Mouse (Mus musculus) ZHBTc4 (cell line): ENCODE data around the gene Prep.
A peak's percentile ranks its signal among the peaks of the same experiment; 100 is the strongest.

Experiments used
- DNase-seq: peaks from one replicate; pipeline ENCODE4 v3.0.0-alpha.2; 2011; ENCODE audit warnings: low read depth, low spot score

The Prep gene

DNA sequence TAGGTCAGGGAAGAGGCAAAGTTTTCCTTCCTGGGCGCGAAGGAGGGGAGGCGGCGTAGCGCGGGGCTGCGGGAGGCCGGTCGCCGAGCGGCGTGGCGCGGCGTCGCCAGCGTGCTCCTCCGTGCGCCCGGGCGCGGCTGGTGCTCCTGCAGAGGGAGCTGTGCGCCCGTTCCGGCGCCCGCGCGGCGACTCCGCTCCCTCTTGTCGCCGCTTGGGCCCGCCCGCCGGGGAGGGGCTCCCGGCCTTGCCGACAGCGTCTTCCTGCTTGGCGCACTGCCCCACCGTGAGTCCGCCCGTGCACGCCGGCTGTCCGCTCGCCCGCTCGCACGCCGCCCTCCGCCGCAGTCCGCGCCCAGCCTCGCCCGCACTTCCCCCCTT lies at the start of gene Prep:
Prep (plus strand) TSS at position 273 of the 378 bp plus-strand sequence.
- peak; percentile 94 for DNase-seq

DNA sequence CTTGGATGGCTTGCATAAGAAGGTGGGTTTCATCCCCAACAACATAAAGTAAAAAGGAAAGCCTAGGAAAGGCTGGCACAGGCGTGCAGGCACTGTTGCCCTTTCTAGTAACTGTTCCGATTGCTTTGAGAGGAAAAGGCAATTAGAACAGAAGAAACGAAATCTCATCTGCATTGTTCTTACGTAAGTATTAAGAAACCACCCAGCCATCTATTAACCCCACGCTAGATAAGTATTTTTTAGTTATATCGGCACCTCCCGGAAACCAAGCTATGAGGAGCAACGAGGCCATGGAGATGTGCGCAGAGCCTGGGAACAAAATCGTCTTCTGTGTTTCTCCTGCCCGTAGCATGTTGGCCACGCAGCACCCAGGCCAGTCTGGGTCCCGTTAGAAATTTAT lies 49.7 kb upstream of the Prep start:
- DNase-seq: no peak

DNA sequence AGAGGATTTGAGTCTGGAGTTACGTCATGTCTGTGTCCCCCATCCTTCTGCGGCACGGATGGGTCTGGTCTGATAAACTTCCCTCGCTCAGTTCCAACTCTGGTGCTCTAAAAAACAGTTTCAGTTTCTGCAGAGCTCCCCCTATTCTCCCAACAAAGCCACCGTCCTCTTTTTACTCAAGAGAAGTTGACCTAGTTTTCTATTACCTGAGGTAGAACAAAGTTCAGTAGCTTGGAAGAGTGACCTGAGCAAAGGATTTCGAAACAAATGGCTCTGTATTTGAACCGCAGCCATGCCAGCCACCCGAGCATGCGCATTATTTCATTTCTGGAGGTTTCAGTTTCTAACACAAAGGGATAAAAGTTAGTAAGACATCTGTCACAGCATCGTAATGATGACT lies 49.2 kb upstream of the Prep start:
- DNase-seq: no peak

DNA sequence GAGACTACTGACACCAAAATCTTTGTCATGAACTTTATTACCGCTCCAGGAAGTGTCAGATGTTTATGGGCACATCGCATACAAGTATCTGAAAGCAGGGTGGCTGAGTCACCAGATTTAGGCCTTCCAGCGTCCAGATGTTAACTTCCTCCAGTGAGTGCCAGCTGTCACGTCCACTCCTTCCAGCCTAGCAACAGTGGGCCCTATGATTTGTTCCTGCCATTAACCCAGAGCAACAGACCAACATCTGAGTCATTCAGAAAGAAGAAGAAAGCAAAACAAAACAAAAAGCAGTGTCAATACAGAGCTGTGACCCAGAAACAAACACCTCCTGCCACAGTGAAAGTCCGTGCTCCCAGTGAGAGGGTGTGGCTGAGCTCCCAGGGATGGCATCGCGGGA lies 47.6 kb upstream of the Prep start:
- peak; percentile 17 for DNase-seq

DNA sequence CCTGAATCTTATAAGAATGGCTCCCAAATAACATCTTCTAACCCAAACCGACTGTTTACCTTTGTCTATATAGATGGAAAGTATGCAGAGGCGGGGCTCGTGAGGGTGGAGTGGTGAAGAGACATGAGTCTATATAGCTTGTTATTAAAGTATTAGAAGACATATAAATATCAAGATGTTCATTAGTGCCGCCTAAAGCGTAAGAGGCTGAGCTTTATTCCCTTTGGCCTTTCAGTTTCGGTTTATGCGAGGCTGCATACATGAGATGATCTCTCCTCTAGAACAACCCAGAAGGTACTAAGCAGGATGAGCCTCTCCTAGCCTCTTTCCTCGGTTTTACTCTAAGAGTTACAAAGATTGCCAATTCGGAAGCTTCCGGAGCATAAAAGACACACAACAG lies 47.2 kb upstream of the Prep start:
- DNase-seq: no peak

DNA sequence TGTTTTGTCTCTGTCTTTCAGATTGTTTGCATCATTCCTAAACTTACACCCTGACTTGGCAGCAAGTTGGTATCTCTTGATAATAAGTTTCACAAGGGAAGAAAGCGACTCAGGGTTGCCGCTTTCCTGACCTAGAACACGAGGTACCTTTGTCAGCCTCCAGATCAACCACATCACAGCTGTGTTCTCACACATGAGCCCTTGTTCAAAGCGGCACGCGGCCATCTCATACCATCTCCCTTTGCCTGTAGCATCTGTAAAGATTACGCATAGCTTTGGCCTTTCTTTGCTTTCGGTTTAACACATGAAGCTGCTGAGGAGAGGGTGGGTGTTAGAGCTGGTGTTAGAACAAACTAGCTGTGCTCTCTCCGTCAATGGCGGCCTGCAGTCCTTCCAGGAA lies 46.7 kb upstream of the Prep start:
- DNase-seq: no peak

DNA sequence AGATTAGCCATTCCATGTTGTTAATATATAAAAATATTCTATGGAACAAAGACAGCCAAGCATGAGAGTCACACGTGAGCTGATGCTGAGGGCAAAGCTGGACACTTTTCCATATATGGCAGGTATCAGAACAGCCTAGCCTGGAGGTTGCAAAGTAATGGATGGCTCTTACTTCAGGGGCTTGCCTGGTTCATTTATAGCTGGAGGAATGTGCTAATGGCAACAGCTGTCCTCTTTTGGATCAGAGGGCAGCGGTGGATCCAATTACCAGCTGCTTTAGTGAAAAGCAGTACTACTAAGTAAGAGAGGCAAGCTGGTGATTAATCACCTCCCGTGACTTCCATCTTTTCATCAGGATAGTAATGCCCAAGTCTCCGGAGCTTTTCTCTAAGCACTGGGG lies 41.8 kb upstream of the Prep start:
- no peak for DNase-seq

DNA sequence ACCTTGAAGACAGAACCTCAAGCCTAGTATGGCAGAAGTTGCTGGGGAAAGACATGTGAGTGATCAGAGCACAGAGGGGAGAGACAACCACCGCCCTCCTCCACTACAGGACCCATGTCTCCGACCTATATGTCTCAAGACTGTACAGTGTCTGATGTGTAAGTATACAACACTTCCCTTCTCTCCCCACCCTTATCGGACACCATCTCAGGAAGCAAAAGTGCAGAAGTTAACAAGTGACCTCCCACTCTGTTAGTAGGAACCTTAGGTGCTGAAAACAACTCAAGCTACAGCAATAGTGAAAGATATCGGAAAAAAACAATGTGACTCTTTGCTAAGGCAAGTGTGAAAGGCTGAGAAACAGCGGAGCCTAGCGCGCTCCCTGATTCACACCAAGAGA lies 40.1 kb upstream of the Prep start:
- DNase-seq: no peak

DNA sequence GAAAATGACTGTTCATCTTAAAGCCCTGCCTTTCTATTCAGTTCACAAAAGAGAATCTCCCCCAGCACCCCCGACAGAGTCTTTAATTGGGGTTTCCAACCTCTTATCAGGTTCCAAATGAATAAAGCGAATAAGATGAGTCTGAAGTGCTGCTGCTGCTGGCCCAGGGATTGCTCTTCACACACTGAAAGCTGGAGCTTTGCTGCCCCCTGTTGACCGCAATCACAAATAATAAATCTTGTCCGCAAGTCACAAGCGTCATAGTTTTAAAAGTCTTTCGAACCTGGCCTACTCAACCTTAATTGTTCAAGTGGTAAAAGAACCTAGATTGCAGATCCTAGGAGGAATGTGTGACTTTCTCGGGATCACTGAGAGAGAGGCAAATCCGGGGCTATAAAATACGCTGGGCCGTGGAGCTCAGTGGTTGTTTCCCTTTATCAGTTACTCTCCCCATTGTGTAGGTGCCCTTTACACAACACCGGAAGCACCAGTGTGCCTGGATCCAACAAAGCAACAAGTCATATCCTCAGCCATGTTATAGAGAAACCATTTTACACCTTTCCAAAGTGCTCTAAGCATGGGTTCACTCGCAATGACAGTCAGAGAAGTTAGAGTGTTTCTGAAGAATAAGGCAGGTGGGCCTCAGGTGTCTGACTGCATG lies 21.6 kb upstream of the Prep start:
- DNase-seq: peak; percentile 76

DNA sequence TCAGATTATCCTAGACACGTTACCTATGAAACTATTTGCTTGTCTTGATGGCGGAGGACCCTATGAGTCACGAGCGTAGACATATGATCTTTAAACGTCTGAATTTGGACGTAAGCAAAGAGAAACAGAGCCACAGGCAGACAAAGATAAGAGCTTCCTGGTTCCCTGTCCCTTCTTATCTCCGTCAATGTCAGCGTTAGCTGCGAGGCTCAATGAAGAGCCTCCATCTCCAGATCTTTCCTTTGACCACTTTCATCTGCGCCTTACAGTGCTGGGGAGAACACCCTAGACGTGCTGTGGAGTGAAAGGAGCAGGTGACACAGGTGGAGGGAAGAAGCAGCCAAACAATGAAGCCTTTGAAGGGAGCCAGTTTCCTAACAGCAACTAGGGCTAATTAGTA lies 18.8 kb upstream of the Prep start:
- DNase-seq: no peak

DNA sequence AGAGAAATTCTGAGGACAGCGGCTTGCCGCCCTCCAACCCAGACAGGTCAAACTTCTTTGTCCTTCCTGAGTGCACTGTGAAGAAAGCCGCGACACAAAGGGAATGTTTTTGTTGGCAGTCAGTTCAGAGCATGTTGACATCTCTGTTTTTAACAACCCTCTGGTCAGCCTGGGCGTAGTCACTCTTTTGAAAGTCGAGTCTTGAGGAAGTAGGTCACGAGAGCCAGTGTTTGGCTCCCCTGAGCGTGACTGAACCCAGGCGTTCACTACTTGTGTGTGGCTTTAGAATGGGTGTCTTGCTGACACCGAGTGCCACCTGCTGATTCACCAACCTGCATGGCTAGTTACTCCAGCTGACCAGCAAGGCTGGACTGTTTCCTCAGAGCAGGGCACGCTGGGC lies 18.4 kb upstream of the Prep start:
- DNase-seq: peak; percentile 75

DNA sequence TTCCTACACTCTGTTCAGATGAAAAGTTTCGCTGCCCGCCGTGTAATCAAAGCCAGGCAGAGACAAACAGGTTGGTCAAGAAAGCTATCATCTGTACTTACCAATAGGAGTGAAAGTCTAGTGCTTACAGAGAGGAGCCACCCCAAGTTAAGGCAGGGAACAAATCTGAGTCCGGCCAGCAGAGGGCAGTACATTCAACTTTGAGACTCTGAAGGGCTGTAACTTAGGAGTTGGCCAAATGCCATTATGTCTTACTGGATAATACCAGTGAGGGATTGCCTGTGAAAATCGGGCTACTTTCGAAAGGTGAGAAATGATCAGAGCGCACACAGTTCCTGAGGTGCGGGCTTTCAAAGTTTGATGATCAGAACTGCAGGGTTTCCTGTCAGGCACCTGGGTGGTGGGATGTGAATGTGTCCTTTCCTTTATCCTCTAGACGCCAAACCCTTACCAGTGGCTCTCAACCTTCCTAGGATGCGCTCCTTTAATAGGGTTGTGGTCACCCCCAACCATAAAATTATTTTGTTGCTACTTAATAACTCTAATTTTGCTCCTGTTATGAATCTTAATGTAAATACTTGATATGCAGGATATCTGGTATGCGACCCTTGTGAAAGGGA lies 15.8 kb upstream of the Prep start:
- DNase-seq: peak; percentile 92

DNA sequence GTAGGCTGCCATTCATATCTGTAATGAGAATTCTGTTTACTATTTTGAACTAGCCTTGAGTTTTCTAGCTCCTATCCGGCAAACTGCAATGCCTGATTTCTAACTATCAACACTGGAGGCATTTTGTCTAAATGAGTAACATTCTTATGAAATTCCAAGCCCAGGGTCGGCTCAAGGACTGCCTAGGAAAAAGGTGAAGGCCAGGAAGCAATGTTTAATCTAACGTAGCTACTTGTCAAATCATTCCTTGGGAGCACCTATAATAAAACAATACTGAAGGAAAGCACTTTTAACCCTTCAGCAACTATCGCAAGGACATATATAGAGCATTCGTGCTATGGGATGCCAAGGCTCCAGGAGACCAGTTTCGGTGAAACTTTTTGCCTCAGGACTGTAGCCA lies 8.6 kb upstream of the Prep start:
- no peak for DNase-seq

DNA sequence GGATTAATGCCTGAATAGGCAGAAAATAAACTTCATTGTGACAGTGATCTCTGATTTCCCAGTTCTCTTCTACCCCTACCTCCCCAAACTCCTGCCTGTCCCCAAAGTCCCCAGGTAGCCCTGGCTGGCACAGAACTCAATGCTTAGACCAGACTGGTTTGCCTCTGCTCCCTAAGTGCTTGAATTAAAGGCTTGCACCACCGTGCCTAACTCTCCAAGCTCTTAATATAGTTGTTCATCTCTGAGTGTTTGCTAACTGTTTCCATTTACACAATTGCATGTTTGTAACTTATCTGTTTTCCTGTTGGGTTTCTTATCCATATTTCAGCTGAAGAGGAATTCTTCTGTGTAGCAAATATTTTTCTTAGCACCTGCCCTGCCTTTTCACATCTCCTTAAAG lies 6.2 kb upstream of the Prep start:
- DNase-seq: no peak

DNA sequence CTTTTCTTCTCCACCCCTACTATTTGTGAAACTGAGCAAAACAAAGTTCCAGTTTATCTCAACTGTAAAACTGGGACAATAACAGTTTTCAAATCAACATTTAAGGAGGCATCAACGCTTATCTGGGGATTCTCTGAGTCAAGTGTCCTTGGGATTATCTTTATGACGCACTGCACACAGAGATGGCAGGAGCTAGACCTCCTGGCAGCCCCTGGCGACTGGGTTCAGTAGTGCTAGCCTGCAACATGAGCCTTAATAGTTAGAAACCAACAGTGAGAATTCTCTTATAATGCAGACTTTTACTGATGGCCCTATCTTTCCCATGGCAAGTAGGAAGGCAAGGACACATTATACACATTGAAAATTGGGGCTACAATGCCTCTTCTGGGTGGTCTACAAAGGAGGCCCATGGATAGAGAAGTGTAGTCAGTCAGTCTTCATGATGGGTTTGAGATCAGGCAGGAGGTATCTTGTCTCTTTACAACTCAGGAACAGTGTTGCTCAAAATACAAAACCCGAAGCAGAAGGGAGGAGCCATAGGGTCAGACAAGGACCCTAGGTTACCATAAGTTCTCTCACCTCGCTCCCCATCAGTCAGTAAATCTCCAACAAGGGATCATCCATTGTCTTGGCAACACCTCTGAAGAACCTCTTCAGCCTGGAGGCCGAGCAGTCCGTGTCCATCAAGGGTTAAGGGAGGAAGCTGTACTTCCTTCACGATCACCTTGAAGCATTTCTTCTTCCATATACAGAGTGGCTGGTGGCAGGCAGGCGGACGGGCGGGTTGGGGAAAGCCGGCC lies 672 bp upstream of the Prep start:
- peak; percentile 65 for DNase-seq

DNA sequence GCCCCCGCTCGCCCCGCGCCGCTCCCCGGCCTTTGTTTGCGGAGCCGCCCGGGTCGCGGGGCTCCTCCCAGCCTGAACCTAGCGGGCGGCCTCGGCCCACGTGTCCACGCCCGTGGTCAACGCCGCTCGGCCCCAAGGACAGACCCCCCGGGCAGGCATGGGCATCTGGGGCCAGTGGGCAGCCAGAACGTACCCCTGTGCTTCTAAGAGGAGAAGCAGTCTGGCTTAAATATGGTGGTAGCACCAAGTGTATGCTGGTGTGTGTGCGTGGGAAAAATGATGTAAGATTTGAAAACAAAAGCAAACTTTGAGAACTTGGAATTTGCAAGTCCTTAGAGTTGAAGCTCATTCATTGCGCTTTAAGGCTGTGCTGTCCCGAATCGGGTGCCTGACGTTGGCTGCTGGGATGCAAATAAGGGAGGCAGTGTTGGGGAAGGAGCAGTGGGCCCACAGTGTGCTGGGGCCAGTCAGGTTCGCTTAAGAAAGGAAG lies 478 bp downstream of the Prep start:
- DNase-seq: peak; percentile 73

DNA sequence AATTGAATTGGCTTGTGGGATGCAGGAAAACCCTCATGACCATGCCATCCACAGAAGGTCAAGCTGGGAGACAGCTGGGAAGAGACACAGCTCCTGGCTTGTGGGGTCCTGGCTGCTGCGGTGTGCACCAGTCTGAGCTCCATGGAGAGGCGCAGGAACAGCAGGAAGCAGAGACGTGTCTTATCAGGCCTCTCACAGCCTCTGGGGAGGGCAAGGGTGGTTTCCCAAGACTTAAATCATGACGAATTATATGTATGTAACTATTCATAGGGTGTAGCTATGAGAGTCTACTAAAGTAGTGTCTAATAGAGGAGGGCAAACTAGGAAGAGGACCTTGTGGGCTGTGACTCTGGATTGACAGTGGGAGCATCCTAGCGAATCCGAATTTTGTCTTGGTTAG lies 2.6 kb downstream of the Prep start:
- DNase-seq: no peak

DNA sequence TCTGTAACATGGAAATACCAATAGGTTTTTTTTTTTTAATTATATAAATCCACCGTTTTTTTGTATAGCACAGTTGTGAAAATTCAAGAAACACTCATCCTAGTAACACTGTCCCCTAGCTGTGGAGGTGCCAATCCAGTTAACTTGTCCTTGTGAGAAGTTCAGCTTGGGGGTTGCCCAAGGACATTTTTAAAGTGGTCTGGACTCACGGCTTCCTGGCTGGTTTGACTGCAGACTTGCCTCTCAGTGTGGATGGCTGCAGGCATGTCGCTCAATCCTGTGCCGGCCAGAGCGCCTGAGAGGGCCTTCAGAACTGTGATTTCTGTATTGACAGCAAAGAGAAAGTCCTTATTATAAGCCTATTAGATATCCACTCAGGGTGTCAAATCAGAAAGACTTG lies 3.4 kb downstream of the Prep start:
- DNase-seq: no peak

DNA sequence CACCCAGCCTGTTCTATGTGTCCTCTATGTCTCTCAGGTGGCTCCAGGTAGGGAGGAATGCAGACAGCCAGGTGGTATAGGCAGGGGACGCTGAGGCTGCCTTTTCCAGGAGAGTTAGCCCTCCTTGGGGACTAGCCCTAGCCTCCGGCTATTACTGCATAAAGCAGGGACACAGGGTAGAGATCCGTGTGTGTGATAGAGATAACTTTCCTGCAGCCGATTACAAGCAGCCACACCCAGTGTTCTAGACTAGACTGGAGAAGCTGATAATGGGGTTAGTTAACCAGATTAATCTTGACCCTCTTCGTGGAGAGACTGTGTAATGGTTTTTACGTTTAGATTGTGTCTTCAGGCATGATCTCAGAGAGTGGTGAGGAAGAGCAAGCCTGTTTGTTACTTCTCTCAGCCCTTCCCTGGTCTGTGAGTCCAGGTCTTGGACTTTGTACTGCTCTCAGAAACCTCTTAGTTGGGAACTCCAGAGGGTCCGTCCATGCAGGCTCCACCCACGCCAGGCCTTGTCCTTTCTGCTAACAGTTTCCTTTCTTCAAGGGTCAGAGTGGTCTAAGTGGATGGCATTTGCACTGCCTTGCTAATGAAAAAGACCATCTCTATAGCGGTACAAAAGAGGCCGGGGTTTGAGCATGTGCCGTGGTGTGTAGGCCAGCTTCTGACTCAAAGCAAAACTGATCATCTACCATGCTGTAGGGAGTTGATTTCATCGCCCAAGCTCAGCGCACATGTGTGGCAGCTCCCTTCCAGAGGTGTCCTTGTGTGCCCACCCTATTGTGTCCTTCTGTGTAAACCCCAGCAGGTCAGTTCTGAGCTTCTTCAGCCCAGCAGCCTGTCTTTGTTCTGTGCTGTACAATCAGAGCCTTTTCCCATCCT lies 4.2 kb downstream of the Prep start:
- DNase-seq: peak; percentile 84

DNA sequence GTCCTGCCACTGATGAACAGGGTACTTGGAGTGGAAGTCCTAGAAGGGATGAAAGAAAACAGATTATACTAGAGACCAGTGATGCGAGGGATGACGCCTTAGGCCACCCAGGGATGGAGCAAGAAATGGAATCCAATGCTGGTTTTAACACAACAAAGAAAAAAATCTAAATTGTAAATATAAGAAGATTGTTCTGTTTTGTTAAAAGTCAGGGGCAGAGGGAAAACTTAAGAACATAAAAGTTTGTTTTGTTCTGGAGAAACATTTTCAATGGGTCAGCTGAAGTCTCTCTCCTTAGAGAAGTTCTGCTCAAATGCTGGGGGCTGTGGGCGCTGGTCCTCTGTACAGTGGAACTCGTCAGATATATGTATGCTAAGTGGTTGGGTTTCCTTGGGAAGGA lies 5.3 kb downstream of the Prep start:
- peak; percentile 86 for DNase-seq

DNA sequence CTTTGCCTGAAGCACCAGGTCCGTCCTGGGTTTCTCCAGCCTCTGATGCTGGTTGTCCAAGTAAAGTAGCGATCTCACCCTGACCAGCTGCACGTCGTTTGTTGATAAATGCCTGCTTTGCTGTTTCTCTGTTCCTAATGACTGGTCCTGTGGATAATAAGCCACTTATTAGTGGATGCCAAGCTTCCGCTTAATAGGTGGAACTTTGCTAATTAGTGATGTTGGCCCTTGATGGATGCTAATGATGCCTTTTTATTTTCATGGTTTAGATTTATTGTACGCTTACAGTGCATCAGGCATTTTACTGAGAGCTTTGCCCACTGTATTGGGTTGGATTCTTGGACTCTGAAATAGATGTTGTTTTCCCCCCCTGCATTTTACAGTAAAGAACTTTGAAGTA lies 7.5 kb downstream of the Prep start:
- no peak for DNase-seq

DNA sequence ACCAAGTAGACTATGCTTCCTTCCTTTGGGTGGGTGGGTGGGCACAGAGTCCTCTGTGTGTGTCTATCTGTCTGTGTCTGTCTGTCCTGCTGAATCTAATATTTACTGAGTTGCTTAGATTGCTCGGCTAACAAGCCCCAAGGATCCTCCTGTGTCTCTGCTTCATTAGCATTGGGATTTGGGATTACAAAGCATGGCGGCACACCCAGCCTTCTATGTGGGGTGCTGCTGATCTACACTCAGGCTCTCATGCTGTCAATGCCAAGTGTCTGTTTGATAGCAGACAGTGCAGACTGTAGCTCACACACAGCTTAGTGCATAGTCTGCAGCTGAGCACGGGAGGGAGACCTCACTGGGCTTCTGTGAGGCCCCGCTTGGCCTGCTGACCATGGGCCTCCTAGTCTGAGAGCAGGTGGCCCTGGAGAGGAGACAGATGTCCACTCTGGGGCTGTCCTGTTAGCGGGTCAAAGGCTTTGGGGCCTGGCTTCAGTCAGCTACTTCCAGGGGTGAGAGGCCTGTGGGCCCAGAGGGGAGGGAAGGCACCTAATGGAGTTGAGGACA lies 8.6 kb downstream of the Prep start:
- DNase-seq: peak; percentile 59
